Mouse (Mus musculus) liver, postnatal 0 days (tissue): ENCODE measurements at regions not wholly inside any gene's neighbourhood (a gene's known extent, or its start where the extent isn't known, plus 50 kb on each side); places are given as distances from the start of the nearest gene placed in this dataset.

Experiments used
- CTCF ChIP-seq: sonication (generic); IDR thresholded peaks from 2 replicates; pipeline ENCODE4 v1.5.1; 2016; ENCODE audit warnings: antibody characterized with exemption, low read depth
- EP300 ChIP-seq: IDR thresholded peaks from 2 replicates; pipeline ENCODE4 v1.6.1; 2016; ENCODE audit warnings: antibody characterized with exemption, low read depth, mild to moderate bottlenecking

DNA sequence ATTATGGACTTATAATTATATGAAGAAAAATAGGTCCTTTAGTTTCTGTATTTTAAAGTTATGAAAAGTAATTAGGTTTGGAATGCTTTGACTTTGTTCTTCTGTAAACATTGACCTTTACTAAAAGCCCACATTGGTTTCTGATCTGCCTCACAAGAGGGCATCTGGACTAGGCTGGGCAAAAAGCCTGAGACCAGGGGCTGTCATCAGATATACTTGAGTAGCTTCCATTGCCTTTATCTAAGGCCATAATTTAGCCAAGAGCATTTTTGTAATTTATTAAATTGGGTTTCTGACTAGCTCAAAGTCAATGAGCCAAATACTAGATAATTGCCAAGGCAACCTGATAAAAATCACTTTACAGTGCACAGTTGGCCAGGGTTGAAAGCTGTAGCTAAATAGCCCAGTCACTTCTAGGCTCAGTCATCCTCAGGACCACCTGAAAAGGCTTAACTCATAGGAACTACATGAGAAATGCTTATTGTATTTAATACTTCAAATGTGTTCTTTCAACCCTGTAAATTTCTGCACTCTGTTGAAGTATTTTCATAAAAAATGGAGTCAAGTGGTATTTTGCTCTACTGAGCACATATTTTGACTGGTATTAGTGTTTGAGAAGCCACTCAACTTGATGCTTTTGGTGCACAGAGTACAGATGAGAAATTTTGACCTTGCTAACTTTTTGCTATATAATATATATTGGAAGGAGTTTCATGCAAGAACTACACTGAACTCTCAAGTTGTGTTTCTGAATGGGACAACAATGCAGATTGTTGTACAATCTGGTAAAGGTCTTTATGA lies 1410.9 kb upstream of the Slc10a2 start:
- TF ChIP-seq EP300 (no peak), CTCF (no peak)
